Mouse (Mus musculus): ENCODE results near the gene Dbx1.

Gene Dbx1

GRCm38 (mm10) chr7:49632391-49632790 lies 4.3 kb downstream of the Dbx1 start:
- no peak for DNase-seq

GRCm38 (mm10) chr7:49631885-49632284 lies 4.8 kb downstream of the Dbx1 start:
- DNase-seq: no peak

- no peak for DNase-seq
Measured at GRCm38 (mm10) chr7:49620160-49620559, 16.5 kb downstream of the Dbx1 start.

- DNase-seq: no peak
Measured at GRCm38 (mm10) chr7:49617087-49617486, 19.6 kb downstream of the Dbx1 start.

- peak; percentile 54 to 84 for DNase-seq
Measured at GRCm38 (mm10) chr7:49616258-49616735, 20.4 kb downstream of the Dbx1 start.

- peak; percentile 33 to 44 for DNase-seq
Measured at GRCm38 (mm10) chr7:49604965-49605795, 31.5 kb downstream of the Dbx1 start.

- DNase-seq: no peak
Measured at GRCm38 (mm10) chr7:49604244-49604643, 32.4 kb downstream of the Dbx1 start.

- DNase-seq: peak; percentile 68 to 85
Measured at GRCm38 (mm10) chr7:49601191-49601975, 35.3 kb downstream of the Dbx1 start.

GRCm38 (mm10) chr7:49599950-49600349 lies 36.7 kb downstream of the Dbx1 start:
- no peak for DNase-seq

- no peak for DNase-seq
Measured at GRCm38 (mm10) chr7:49598225-49598624, 38.4 kb downstream of the Dbx1 start.

GRCm38 (mm10) chr7:49597776-49598175 lies 38.9 kb downstream of the Dbx1 start:
- no peak for DNase-seq

- DNase-seq: no peak
Measured at GRCm38 (mm10) chr7:49589635-49590034, 47.0 kb downstream of the Dbx1 start.

- no peak for DNase-seq
Measured at GRCm38 (mm10) chr7:49586530-49587120, 50.0 kb downstream of the Dbx1 start.

GRCm38 (mm10) chr7:49583176-49583575 lies 53.5 kb downstream of the Dbx1 start:
- DNase-seq: no peak

- DNase-seq: no peak
Measured at GRCm38 (mm10) chr7:49582551-49582950, 54.1 kb downstream of the Dbx1 start.

GRCm38 (mm10) chr7:49581951-49582350 lies 54.7 kb downstream of the Dbx1 start:
- no peak for DNase-seq

All from kidney, postnatal 36 days (tissue).